Mouse (Mus musculus) CD8-positive naive resting alpha-beta T cell, adult 2 months (primary cell): ENCODE measurements around the gene Vasn.
"Not testable (repeated sequence)": the region's sequence is repeated elsewhere in the genome, so short reads cannot be mapped to it uniquely, and the experiment has no call there.

Source experiments
- DNase-seq, 2 experiments: peaks; one replicate each; pipeline ENCODE4 v3.0.0; 2022; ENCODE audit warnings: low read depth in 2 of 2, low spot score in 2 of 2

The Vasn gene

GRCm38 (mm10) chr16:4665726-4666125 lies 26.0 kb downstream of the Vasn start:
- DNase-seq, result no peak

- peak; percentile 74 to 80 for DNase-seq
Measured at GRCm38 (mm10) chr16:4667190-4667808, 27.6 kb downstream of the Vasn start.

- DNase-seq, result no peak
Measured at GRCm38 (mm10) chr16:4670317-4670716, 30.6 kb downstream of the Vasn start.

GRCm38 (mm10) chr16:4674091-4674490 lies 34.4 kb downstream of the Vasn start:
- peak; percentile 66 to 73 for DNase-seq

GRCm38 (mm10) chr16:4676836-4677235 lies 37.1 kb downstream of the Vasn start:
- DNase-seq, result peak in 1 of 2 experiments; percentile 18

- no peak for DNase-seq
Measured at GRCm38 (mm10) chr16:4678080-4678479, 38.3 kb downstream of the Vasn start.

GRCm38 (mm10) chr16:4679121-4680018 lies 39.6 kb downstream of the Vasn start, which contains the start of gene Coro7:
TSS of gene Coro7 (minus strand) at chr16:4679777.
- DNase-seq, result peak; percentile 74 to 83

GRCm38 (mm10) chr16:4680922-4681455 lies 41.2 kb downstream of the Vasn start:
- DNase-seq, result not testable (repeated sequence)

- DNase-seq, result no peak
Measured at GRCm38 (mm10) chr16:4682628-4683179, 43.0 kb downstream of the Vasn start.

- no peak for DNase-seq
Measured at GRCm38 (mm10) chr16:4683193-4683580, 43.4 kb downstream of the Vasn start.

- peak; percentile 95 to 97 for DNase-seq
Measured at GRCm38 (mm10) chr16:4683581-4684456, 44.1 kb downstream of the Vasn start.

- DNase-seq, result no peak
Measured at GRCm38 (mm10) chr16:4684457-4684791, 44.7 kb downstream of the Vasn start.

- DNase-seq, result not testable (repeated sequence)
Measured at GRCm38 (mm10) chr16:4689371-4689770, 49.6 kb downstream of the Vasn start.
